Mouse (Mus musculus) kidney, postnatal 14 days (tissue): ENCODE measurements around the gene Stard13.

ENCODE experiments used
- DNase-seq: peaks from one replicate; pipeline ENCODE4 v3.0.0; 2022; ENCODE audit warnings: mixed read lengths

The Stard13 gene

GRCm38 (mm10) chr5:151233400-151234031 is at the start of gene Stard13:
TSS of gene Stard13 (minus strand) at chr5:151233836.
- DNase-seq, result peak; percentile 71

DNA sequence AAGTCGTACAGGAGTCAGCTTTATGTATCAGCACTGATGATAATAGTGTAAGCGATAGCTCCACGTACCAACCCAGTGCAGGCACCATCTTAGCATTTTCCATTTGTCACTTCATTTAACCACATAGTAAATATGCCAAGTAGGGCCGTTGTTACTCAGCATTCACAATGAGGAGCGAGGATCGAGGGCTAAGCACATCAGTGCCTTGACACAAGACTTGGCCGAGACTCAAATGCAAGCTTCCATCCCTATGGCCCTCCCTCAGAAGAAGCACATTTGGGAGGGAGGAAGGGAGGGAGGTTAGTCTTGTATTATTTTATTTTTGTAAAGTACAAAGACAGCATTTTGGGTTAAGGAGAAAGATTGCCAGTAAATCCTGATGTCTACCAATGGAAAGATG is 45.9 kb upstream of the Stard13 start:
- DNase-seq, result no peak

DNA sequence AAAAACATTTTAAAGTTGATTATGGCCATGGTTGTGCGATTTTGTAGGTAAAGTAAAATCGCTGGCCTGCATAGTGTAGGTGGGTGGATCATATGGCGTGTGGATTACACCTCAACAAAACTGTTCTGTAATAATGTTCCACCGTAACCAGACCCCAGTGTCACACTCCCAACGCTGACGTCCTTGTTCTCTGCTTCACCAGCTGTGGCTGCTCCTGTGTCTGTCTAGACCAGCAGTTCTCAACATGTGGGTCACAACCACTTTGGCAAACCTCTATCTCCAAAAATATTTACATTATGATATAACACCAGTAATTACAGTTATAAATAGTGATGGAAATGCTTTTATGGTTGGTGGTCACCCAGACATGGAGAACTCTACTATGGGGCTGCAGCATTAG is 44.3 kb upstream of the Stard13 start:
- DNase-seq, result no peak

GRCm38 (mm10) chr5:151275986-151276385 is 42.4 kb upstream of the Stard13 start:
- no peak for DNase-seq

- no peak for DNase-seq
These were observed 40.6 kb upstream of the Stard13 start for GRCm38 (mm10) chr5:151274265-151274664.

GRCm38 (mm10) chr5:151270815-151271214 is 37.2 kb upstream of the Stard13 start:
- DNase-seq, result no peak

DNA sequence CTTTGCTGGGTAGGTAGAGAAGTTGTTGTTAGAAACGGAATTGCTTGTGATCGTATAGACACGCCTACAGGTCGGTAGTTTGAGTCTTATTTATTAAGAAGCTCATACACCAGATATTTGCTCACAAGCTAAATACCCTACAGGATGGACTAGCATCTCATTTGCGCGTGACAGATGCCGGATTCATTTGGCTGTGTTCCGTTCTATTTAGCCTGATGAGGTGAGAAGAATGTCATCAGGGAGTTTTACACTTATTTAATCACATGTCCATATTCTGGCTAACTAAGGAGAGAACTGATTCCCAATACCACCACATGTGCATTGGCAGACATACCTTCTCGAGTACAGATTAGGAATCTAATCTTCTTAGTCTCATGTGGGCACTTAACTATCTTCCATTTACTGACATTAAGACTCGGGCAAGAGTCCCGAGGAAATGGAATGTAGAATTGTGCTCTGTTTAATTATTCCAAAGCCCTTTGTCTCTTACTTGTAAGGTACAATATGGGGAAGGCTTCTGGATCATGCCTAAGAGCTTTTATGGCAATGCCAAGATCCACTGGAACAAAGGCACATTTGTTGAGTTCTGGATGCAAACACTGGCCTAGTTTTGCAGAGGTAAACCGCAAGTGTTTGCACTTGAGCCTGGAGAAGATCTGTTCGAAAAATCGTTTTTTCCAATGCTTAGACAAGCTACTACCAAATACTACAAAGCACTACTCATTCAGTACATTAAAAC is 33.4 kb upstream of the Stard13 start:
- DNase-seq, result no peak

GRCm38 (mm10) chr5:151261558-151261957 is 27.9 kb upstream of the Stard13 start:
- no peak for DNase-seq

GRCm38 (mm10) chr5:151252213-151252612 is 18.6 kb upstream of the Stard13 start:
- no peak for DNase-seq

DNA sequence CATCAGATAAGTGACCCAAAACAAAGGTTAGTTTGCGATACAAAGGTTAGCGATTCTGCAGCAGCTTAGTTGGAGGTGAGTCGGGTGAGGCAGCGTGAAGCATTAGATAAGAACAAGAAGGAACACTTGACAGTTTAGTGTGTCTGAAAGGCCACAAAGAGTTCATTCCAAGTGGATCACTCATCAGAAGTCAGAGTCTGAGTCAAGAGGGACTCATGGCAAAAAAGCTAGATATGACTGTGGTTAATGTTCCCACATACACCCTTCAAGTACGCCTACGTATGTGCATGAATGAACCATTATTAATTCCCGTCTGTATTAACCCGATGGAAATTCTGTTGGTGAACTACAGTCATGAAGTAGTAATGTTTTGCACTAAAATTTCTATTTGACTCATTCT is 18.0 kb upstream of the Stard13 start:
- no peak for DNase-seq

DNA sequence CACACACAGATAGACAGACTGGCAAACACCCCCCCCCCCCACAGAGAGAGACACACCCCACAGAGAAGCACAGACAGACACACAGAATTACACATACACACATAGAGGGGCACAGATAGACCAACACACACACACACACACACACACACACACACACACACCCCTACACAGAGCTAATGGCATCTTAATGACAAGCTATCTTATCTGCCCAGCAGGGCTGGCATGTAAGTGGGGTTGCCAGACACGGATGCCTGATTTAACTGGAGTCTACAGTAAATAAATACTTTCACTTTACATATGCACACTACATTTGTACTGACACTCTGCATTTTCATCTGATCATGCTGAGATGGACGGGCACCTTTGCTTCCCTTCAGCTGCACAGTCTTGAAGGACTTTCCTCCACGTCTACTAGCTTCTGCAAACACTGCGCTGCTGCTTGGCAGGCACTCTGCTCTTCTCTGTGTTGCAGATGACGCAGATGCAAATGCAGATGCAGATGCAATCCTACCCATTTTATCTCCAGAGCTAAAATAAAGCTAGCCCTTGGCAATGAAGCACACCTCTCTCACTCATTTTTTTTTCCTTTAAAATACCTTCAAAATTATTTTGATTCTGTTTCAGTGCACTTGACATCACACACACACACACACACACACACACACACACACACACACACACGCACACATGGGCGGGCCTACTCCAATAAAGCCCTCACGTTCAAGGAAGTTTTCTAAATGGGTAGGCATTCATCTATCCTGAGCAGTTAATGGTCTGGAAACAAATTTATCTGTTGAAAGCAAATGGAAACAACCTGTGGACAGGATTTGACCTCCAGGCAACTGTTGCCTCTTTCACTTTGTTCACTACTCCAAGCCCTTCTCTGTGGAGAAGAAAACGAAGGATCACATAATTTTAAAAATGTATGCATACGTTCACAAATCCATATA is 15.3 kb upstream of the Stard13 start:
- DNase-seq, result no peak

GRCm38 (mm10) chr5:151248084-151248483 is 14.4 kb upstream of the Stard13 start:
- no peak for DNase-seq

GRCm38 (mm10) chr5:151247115-151247875 is 13.7 kb upstream of the Stard13 start:
- DNase-seq, result peak; percentile 33

- DNase-seq, result no peak
These were observed 12.7 kb upstream of the Stard13 start for GRCm38 (mm10) chr5:151246287-151246686.

DNA sequence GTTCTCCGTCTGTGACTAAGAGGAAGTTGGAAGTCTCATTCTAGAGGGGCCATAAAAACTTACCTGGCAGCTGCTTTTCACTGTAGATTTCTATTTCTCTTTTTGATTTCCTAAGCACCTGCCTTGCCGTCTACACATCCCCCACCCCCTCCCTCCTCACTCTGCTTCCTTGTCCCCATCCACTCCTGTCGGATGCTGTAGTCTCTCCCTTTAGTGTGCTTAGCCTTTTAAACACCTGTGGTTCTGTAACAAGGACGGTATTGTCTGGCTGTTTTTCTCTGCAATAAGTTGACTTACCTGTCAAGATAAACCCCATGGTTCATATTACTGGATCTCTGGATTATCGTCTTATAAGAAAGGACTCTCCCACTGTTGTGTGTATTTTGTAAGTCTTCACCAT is 11.9 kb upstream of the Stard13 start:
- no peak for DNase-seq

- DNase-seq, result no peak
These were observed 5.1 kb upstream of the Stard13 start for GRCm38 (mm10) chr5:151238730-151239129.

- no peak for DNase-seq
These were observed 2.8 kb upstream of the Stard13 start for GRCm38 (mm10) chr5:151236411-151236810.

DNA sequence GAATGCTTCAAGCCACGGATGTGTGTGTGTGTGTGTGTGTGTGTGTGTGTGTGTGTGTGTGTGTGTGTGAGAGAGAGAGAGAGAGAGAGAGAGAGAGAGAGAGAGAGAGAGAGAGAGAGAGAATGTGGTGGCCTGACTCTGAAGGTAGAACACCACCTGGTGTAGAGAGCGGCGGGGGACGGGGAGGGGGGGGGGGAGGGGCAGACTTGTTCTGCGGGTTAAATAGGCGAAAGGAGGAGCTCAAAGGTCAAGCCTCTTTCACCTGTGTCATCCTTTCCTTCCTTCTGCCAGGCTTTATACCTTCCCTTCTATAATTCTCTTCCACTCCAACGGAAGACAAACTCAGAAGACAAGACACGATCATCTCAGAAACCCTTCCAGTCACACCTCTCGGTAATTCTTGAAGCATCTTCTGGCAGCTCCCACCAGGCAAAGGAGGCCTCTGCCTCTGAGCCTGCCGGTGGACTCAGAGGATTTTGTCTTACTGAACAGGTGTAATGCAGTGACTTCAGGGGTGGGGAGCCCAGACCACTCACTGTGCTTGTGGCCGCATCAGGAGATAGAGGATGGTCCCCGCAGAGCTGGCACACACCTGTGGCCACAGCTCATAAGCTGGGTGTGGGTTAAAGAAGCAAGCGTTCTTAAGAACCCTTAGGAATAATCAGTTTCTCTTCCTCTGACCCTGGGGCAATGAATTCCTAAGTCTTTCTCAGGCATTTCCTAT is 898 bp downstream of the Stard13 start:
- no peak for DNase-seq

GRCm38 (mm10) chr5:151231861-151232260 is 1.8 kb downstream of the Stard13 start:
- DNase-seq, result no peak

DNA sequence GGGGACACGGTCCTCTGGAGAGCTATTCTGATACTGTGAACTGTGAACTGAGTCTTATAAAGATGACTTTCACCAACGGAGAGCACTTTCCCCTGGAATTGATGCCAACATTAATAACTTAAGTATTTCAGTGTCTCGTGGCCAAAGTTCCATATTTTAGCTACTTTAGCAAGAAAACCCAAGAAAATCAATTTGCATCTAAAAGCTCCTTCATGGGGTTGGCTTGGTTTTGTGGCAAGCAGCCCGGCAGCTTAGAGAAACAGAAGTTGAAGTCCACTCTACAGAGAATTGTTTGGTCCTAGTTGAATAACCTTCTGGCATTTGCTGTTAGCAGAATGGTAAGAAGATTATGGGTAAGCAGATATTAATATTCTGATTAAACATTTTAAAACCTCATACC is 2.2 kb downstream of the Stard13 start:
- DNase-seq, result no peak

DNA sequence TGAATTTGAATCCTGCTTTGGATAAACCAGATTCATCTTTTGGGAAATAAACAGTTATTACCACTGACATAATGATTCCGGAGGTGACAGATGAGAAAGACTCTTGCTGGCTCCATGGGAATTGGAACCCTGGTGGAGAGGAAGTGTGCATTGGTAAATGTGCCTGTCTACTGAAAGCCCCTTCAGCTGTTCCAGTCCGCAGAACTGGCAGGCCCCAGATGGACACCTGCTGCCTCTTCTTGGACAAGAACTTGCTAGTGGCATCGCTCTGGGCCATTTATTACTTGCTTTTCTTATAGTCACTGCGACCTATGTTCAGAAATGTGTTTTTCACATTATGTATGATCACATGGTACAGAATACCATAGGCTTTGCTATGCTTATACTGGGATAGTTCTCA is 3.2 kb downstream of the Stard13 start:
- DNase-seq, result no peak
